Mouse (Mus musculus): ENCODE measurements around the gene Fbxo4. TPM values are rescaled to one million over a fixed set of nuclear protein-coding genes. Genes with fewer than 3 reads are reported as not detected.

Gene Fbxo4
- polyA plus RNA-seq, 1 experiment from 2014 or later: 15.2 TPM

DNA sequence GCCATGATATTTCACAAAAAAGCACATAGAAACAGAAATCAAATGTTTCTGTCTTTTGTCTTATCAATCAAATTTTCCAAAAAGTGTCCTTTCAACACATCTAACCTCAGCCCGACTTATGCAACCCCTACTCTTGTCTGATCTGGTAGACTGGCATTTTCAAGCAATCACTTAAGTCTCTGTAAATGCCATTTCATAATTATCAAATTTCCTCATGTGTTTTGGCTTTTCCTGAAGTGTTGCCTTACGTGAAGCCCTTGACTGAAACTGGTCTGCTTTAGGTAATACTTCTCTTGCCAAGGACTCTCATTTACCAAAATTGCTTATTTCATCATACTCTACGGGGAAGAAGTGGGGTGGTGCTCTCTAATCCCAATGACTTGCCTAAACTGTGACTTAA, 6.1 kb downstream of the Fbxo4 start:
- Histone ChIP-seq H3K4me2 (ENCODE audit: low read length) (no peak overlapping the region), H3K4me1 (ENCODE audit: control insufficient read depth in 2 of 2, insufficient read depth in 2 of 2, low read length in 2 of 2) (no peaks in the 10 kb centered on the region)

DNA sequence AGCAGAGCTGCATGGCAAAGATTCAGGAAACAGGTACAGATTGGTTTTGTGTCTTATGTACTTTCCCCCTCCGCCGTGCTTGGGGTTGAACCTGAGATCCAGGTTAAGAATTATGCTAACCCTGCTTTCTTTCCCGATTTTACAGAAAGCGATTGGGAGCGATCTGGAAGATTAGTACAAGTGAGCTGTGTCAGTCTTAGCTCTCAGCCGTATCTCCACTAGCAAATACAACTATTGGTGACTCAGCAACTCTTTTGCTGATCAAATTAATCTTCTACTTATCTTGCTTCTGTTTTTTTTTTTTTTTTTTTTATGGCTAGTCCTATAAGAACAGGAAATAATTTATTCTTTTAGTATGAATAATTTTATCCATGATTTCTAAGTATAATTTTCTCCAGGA, 9.2 kb downstream of the Fbxo4 start:
- no peak overlapping the region for H3K9ac ChIP-seq (ENCODE audit: low read length)
- no peaks in the 10 kb centered on the region for H3K9me3 ChIP-seq (ENCODE audit: control insufficient read depth, low read length)
- ATAC-seq (ENCODE audit: insufficient number of reproducible peaks, insufficient read depth, low FRiP score, low read depth): no peak
- no peak overlapping the region for H3K4me2 ChIP-seq (ENCODE audit: low read length)
- no peaks in the 10 kb centered on the region for H3K27me3 ChIP-seq (ENCODE audit: control insufficient read depth, insufficient read depth, low read length)
- 92% methylated on average over 6 of the region's 6 CpGs for WGBS
- H3K4me3 ChIP-seq (ENCODE audit: control insufficient read depth in 1 of 2, insufficient read depth in 1 of 2, low read depth in 1 of 2, low read length in 2 of 2): no peak overlapping the region
- no peaks in the 10 kb centered on the region for H3K4me1 ChIP-seq (ENCODE audit: control insufficient read depth in 2 of 2, insufficient read depth in 2 of 2, low read length in 2 of 2)
- H3K27ac ChIP-seq (replicated peaks in 1 of 2; ENCODE audit: control insufficient read depth in 1 of 2, insufficient read depth in 1 of 2, low read depth in 2 of 2, low read length in 2 of 2): no peak overlapping the region
- H3K36me3 ChIP-seq (ENCODE audit: control insufficient read depth, insufficient read depth, low read length): peaks cover 43% of the 10 kb centered on the region

More for the DNA sequence above, 6.1 kb downstream of the Fbxo4 start:
- no peak overlapping the region for H3K27ac ChIP-seq (replicated peaks in 1 of 2; ENCODE audit: control insufficient read depth in 1 of 2, insufficient read depth in 1 of 2, low read depth in 2 of 2, low read length in 2 of 2)
- H3K9me3 ChIP-seq (ENCODE audit: control insufficient read depth, low read length): no peaks in the 10 kb centered on the region
- no peak overlapping the region for H3K4me3 ChIP-seq (ENCODE audit: control insufficient read depth in 1 of 2, insufficient read depth in 1 of 2, low read depth in 1 of 2, low read length in 2 of 2)
- 80% methylated on average over 3 of the region's 3 CpGs for WGBS
- peaks cover 40% of the 10 kb centered on the region for H3K36me3 ChIP-seq (ENCODE audit: control insufficient read depth, insufficient read depth, low read length)
- ATAC-seq (ENCODE audit: insufficient number of reproducible peaks, insufficient read depth, low FRiP score, low read depth): no peak
- H3K9ac ChIP-seq (ENCODE audit: low read length): no peak overlapping the region
- H3K27me3 ChIP-seq (ENCODE audit: control insufficient read depth, insufficient read depth, low read length): no peaks in the 10 kb centered on the region

DNA sequence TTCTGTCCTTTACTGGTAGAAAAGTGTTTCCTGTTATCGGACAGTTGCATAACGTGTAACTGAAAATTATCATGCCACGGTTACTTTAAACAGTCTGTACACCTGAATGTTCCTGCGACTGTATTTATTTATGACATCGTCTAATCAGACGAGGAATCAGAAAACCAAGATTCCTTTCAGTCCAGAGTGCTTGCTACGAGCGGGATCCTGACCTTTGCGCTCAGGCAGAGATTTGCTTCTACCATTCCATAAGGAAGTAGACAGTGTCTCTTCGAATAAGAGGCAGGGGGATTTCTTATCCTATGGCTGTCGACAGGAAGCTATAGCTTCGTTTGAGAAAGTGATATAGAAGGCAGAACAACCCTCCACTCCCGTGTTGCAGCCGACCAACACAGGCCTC, 9.6 kb downstream of the Fbxo4 start:
- 78% methylated on average over 14 of the region's 14 CpGs for WGBS
- H3K27me3 ChIP-seq (ENCODE audit: control insufficient read depth, insufficient read depth, low read length): no peaks in the 10 kb centered on the region
- no peak for ATAC-seq (ENCODE audit: insufficient number of reproducible peaks, insufficient read depth, low FRiP score, low read depth)

DNA sequence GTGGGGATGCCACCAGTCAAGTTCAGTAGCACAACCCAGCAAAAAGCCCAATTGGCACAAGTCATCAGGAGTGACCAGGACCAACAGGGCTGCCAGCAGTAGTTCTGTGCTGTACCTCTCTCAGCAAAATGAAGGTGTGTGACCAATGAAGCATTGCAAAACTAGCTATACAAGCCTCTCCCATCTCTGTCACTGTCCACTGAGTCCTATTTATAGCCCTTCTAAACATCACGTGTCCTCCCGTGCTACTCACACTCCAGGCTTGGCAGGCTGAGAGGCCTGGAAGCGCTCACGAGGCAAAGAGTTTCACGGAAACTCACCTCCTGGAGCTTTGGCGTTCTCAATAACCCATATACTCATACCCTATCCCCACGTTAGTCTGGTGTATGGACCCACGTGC, 17.1 kb downstream of the Fbxo4 start:
- no peak overlapping the region for H3K4me3 ChIP-seq (ENCODE audit: control insufficient read depth in 1 of 2, insufficient read depth in 1 of 2, low read depth in 1 of 2, low read length in 2 of 2)
- H3K27ac ChIP-seq (replicated peaks in 1 of 2; ENCODE audit: control insufficient read depth in 1 of 2, insufficient read depth in 1 of 2, low read depth in 2 of 2, low read length in 2 of 2): peak overlapping the region; percentile 39 to 40
- H3K36me3 ChIP-seq (ENCODE audit: control insufficient read depth, insufficient read depth, low read length): peaks cover 7% of the 10 kb centered on the region; the same call in 1 of the 2 replicates
- WGBS: 46% methylated on average over 8 of the region's 8 CpGs
- ATAC-seq (ENCODE audit: insufficient number of reproducible peaks, insufficient read depth, low FRiP score, low read depth): peak; percentile 79
- H3K4me1 ChIP-seq (ENCODE audit: control insufficient read depth in 2 of 2, insufficient read depth in 2 of 2, low read length in 2 of 2): peaks cover 2 to 5% of the 10 kb centered on the region in 2 experiments; a peak in 2 of 4 replicates
- no peaks in the 10 kb centered on the region for H3K27me3 ChIP-seq (ENCODE audit: control insufficient read depth, insufficient read depth, low read length)
- no peaks in the 10 kb centered on the region for H3K9me3 ChIP-seq (ENCODE audit: control insufficient read depth, low read length)
- no peak overlapping the region for H3K4me2 ChIP-seq (ENCODE audit: low read length)
- no peak overlapping the region for H3K9ac ChIP-seq (ENCODE audit: low read length)

More for the DNA sequence above, 9.6 kb downstream of the Fbxo4 start:
- no peaks in the 10 kb centered on the region for H3K9me3 ChIP-seq (ENCODE audit: control insufficient read depth, low read length)
- no peaks in the 10 kb centered on the region for H3K4me1 ChIP-seq (ENCODE audit: control insufficient read depth in 2 of 2, insufficient read depth in 2 of 2, low read length in 2 of 2)
- H3K36me3 ChIP-seq (ENCODE audit: control insufficient read depth, insufficient read depth, low read length): peaks cover 44% of the 10 kb centered on the region
- no peak overlapping the region for H3K4me2 ChIP-seq (ENCODE audit: low read length)
- H3K4me3 ChIP-seq (ENCODE audit: control insufficient read depth in 1 of 2, insufficient read depth in 1 of 2, low read depth in 1 of 2, low read length in 2 of 2): no peak overlapping the region
- H3K9ac ChIP-seq (ENCODE audit: low read length): no peak overlapping the region
- H3K27ac ChIP-seq (replicated peaks in 1 of 2; ENCODE audit: control insufficient read depth in 1 of 2, insufficient read depth in 1 of 2, low read depth in 2 of 2, low read length in 2 of 2): no peak overlapping the region

DNA sequence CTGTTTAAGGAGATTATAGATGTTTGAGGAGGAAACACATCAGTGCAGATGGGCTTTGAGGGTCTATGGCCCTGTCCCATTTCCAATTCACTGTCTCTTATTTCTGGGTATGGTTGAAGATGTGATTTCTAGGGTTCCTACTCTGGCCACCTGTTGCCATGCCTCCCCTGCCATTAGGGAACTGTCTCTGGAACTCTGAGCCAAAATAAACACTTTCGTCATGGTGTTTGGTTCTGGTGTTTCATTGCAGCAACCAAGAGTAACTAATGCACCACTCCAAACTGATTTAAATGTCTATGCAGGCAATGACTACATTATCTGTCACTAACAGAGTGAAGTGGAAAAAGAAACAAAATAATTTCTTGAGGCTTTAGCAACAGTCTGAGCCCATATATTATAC, 19.3 kb downstream of the Fbxo4 start:
- Histone ChIP-seq H3K36me3 (ENCODE audit: control insufficient read depth, insufficient read depth, low read length) (peaks cover 1% of the 10 kb centered on the region; the same call in 1 of the 2 replicates), H3K27me3 (ENCODE audit: control insufficient read depth, insufficient read depth, low read length) (no peaks in the 10 kb centered on the region), H3K9ac (ENCODE audit: low read length) (no peak overlapping the region), H3K9me3 (ENCODE audit: control insufficient read depth, low read length) (no peaks in the 10 kb centered on the region), H3K4me2 (ENCODE audit: low read length) (no peak overlapping the region), H3K4me3 (ENCODE audit: control insufficient read depth in 1 of 2, insufficient read depth in 1 of 2, low read depth in 1 of 2, low read length in 2 of 2) (no peak overlapping the region), H3K27ac (replicated peaks in 1 of 2; ENCODE audit: control insufficient read depth in 1 of 2, insufficient read depth in 1 of 2, low read depth in 2 of 2, low read length in 2 of 2) (no peak overlapping the region), H3K4me1 (ENCODE audit: control insufficient read depth in 2 of 2, insufficient read depth in 2 of 2, low read length in 2 of 2) (peaks cover 2 to 5% of the 10 kb centered on the region in 2 experiments; a peak in 2 of 4 replicates)
- no peak for ATAC-seq (ENCODE audit: insufficient number of reproducible peaks, insufficient read depth, low FRiP score, low read depth)
- WGBS: 53% methylated on average over 1 of the region's 1 CpGs

DNA sequence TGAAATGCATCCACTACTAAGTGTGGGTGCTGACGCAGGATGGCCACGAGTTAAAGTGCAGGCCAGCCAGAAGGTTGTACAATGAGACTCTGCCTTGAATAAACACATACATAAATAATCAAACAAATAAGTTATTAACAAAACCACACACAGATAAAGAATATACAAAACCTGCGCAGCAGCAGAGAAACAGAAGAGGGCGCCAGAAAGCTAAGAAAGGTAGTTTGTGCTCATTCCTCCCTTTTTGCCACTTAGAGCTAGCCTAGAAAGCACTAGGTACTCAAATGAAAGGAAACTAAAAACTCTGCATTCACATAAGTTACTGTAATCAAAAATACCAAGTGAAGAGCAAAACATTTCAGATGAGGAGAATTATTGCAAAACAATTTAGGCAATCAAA, 21.4 kb downstream of the Fbxo4 start:
- Histone ChIP-seq H3K4me2 (ENCODE audit: low read length) (no peak overlapping the region), H3K36me3 (ENCODE audit: control insufficient read depth, insufficient read depth, low read length) (no peaks in the 10 kb centered on the region), H3K27ac (replicated peaks in 1 of 2; ENCODE audit: control insufficient read depth in 1 of 2, insufficient read depth in 1 of 2, low read depth in 2 of 2, low read length in 2 of 2) (no peak overlapping the region), H3K4me1 (ENCODE audit: control insufficient read depth in 2 of 2, insufficient read depth in 2 of 2, low read length in 2 of 2) (peaks cover 2 to 5% of the 10 kb centered on the region in 2 experiments; a peak in 2 of 4 replicates), H3K27me3 (ENCODE audit: control insufficient read depth, insufficient read depth, low read length) (no peaks in the 10 kb centered on the region), H3K9ac (ENCODE audit: low read length) (no peak overlapping the region), H3K4me3 (ENCODE audit: control insufficient read depth in 1 of 2, insufficient read depth in 1 of 2, low read depth in 1 of 2, low read length in 2 of 2) (no peak overlapping the region), H3K9me3 (ENCODE audit: control insufficient read depth, low read length) (peaks cover 4% of the 10 kb centered on the region; the same call in 1 of the 2 replicates)
- ATAC-seq (ENCODE audit: insufficient number of reproducible peaks, insufficient read depth, low FRiP score, low read depth): no peak
- 27% methylated on average over 4 of the region's 4 CpGs for WGBS

DNA sequence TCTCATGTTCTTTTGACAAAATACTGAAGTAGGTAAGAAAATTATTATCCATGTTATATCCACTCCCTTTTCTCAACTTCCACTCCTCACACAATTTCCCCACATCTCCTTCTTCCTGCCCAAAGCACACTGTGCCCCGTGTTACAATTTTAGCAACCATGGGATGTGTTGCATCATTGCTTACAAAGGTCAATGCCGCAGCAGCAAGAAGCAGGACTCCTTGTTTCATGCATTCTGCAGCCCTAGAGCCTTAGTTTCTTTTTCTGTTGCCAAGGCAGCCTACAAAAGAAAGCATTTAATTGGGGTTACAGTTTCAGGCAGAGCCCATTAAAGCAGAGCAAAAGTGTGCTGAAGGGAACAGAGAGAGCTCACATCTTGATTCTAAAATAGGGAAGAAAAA, 24.4 kb downstream of the Fbxo4 start:
- no peaks in the 10 kb centered on the region for H3K36me3 ChIP-seq (ENCODE audit: control insufficient read depth, insufficient read depth, low read length)
- H3K4me2 ChIP-seq (ENCODE audit: low read length): no peak overlapping the region
- H3K4me1 ChIP-seq (ENCODE audit: control insufficient read depth in 2 of 2, insufficient read depth in 2 of 2, low read length in 2 of 2): no peaks in the 10 kb centered on the region
- H3K9ac ChIP-seq (ENCODE audit: low read length): no peak overlapping the region
- no peak overlapping the region for H3K4me3 ChIP-seq (ENCODE audit: control insufficient read depth in 1 of 2, insufficient read depth in 1 of 2, low read depth in 1 of 2, low read length in 2 of 2)
- 77% methylated on average over 2 of the region's 2 CpGs for WGBS
- no peak for ATAC-seq (ENCODE audit: insufficient number of reproducible peaks, insufficient read depth, low FRiP score, low read depth)
- H3K9me3 ChIP-seq (ENCODE audit: control insufficient read depth, low read length): peaks cover 4% of the 10 kb centered on the region; the same call in 1 of the 2 replicates
- H3K27me3 ChIP-seq (ENCODE audit: control insufficient read depth, insufficient read depth, low read length): no peaks in the 10 kb centered on the region
- no peak overlapping the region for H3K27ac ChIP-seq (replicated peaks in 1 of 2; ENCODE audit: control insufficient read depth in 1 of 2, insufficient read depth in 1 of 2, low read depth in 2 of 2, low read length in 2 of 2)

DNA sequence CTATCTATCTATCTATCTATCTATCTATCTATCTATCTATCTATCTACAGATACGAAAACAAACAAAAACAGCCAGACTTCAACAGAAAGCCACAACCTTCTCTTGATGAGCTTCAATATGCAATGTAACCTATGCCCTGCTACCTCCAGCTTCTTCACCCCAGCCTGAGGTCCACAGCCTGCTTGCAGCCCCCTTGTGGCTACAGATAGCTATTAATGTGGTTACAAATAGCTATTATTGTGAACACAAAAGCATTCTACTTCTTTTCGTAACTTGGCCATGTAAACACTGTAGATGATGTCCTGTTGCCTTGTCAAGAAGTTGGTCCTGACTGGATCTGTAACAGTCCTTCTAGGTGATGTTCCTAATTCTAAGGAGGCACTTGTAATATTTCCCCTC, 41.2 kb downstream of the Fbxo4 start:
- Histone ChIP-seq H3K9me3 (ENCODE audit: control insufficient read depth, low read length) (no peaks in the 10 kb centered on the region), H3K27ac (replicated peaks in 1 of 2; ENCODE audit: control insufficient read depth in 1 of 2, insufficient read depth in 1 of 2, low read depth in 2 of 2, low read length in 2 of 2) (no peak overlapping the region), H3K9ac (ENCODE audit: low read length) (no peak overlapping the region), H3K4me2 (ENCODE audit: low read length) (no peak overlapping the region), H3K27me3 (ENCODE audit: control insufficient read depth, insufficient read depth, low read length) (no peaks in the 10 kb centered on the region), H3K36me3 (ENCODE audit: control insufficient read depth, insufficient read depth, low read length) (no peaks in the 10 kb centered on the region), H3K4me1 (ENCODE audit: control insufficient read depth in 2 of 2, insufficient read depth in 2 of 2, low read length in 2 of 2) (no peaks in the 10 kb centered on the region), H3K4me3 (ENCODE audit: control insufficient read depth in 1 of 2, insufficient read depth in 1 of 2, low read depth in 1 of 2, low read length in 2 of 2) (no peak overlapping the region)
- no peak for ATAC-seq (ENCODE audit: insufficient number of reproducible peaks, insufficient read depth, low FRiP score, low read depth)
- 78% methylated on average over 2 of the region's 2 CpGs for WGBS
